ENCODE assay signal across 26 mouse cellular contexts in genomic region chr7:39857301-39857700, GRCm38 (mm10).
"Had no signal": no experiment of that assay in that cellular context is flagged by ENCODE, and none has a peak within 500 bp of the region (broad histone marks: within the 10 kb centered on the region; RNA-seq: fewer than 3 reads in every experiment).

No protein-coding gene starts in this region.

- H3K9ac ChIP-seq: embryonic facial prominence, embryonic 12.5 days; embryonic facial prominence, embryonic 13.5 days; embryonic facial prominence, embryonic 15.5 days; forebrain, embryonic 12.5 days; forebrain, embryonic 13.5 days; forebrain, embryonic 15.5 days; forebrain, postnatal 0 days had no signal

- H3K27me3 ChIP-seq: embryonic facial prominence, embryonic 12.5 days; embryonic facial prominence, embryonic 13.5 days; embryonic facial prominence, embryonic 15.5 days; forebrain, embryonic 12.5 days; forebrain, embryonic 13.5 days; forebrain, embryonic 15.5 days had no signal

- H3K4me2 ChIP-seq: embryonic facial prominence, embryonic 12.5 days; embryonic facial prominence, embryonic 13.5 days; embryonic facial prominence, embryonic 15.5 days; forebrain, embryonic 12.5 days; forebrain, embryonic 13.5 days; forebrain, embryonic 15.5 days had no signal

- H3K4me1 ChIP-seq: embryonic facial prominence, embryonic 10.5 days; embryonic facial prominence, embryonic 12.5 days; embryonic facial prominence, embryonic 13.5 days; embryonic facial prominence, embryonic 15.5 days; forebrain, embryonic 10.5 days; forebrain, embryonic 12.5 days; forebrain, embryonic 13.5 days; forebrain, embryonic 15.5 days; heart, embryonic 10.5 days had no signal

- H3K4me3 ChIP-seq: embryonic facial prominence, embryonic 10.5 days; embryonic facial prominence, embryonic 12.5 days; embryonic facial prominence, embryonic 13.5 days; embryonic facial prominence, embryonic 15.5 days; erythroblast, embryonic 14.5 days; forebrain, embryonic 10.5 days; forebrain, embryonic 12.5 days; forebrain, embryonic 13.5 days; forebrain, embryonic 15.5 days; gastrocnemius, adult 2 months; heart, embryonic 10.5 days had no signal

- H3K27ac ChIP-seq: embryonic facial prominence, embryonic 10.5 days; embryonic facial prominence, embryonic 12.5 days; embryonic facial prominence, embryonic 13.5 days; embryonic facial prominence, embryonic 15.5 days; forebrain, embryonic 10.5 days; forebrain, embryonic 12.5 days; forebrain, embryonic 13.5 days; forebrain, embryonic 15.5 days; gastrocnemius, adult 2 months; heart, embryonic 10.5 days had no signal

- DNase-seq: cerebellum, adult 9-10 months; cerebellum, adult 9-11 months; cerebellum, postnatal 10 days; cerebellum, postnatal 14 days; cerebellum, postnatal 25 days; cerebellum, postnatal 36 days; embryo, embryonic 11 days; forebrain, postnatal 0 days; gastrocnemius, adult 2 months; gastrocnemius, postnatal 10 days; gastrocnemius, postnatal 14 days; gastrocnemius, postnatal 25 days; gastrocnemius, postnatal 36 days; heart, adult 18-20 months had no signal

- ATAC-seq: forebrain, embryonic 13.5 days; forebrain, embryonic 14.5 days; forebrain, embryonic 15.5 days; forebrain, embryonic 16.5 days; forebrain, postnatal 0 days had no signal

- H3K36me3 ChIP-seq: embryonic facial prominence, embryonic 10.5 days; embryonic facial prominence, embryonic 12.5 days; embryonic facial prominence, embryonic 13.5 days; embryonic facial prominence, embryonic 15.5 days; forebrain, embryonic 10.5 days; forebrain, embryonic 12.5 days; forebrain, embryonic 15.5 days; heart, embryonic 10.5 days had no signal

- H3K9me3 ChIP-seq: embryonic facial prominence, embryonic 10.5 days; embryonic facial prominence, embryonic 12.5 days; embryonic facial prominence, embryonic 13.5 days; embryonic facial prominence, embryonic 15.5 days; forebrain, embryonic 10.5 days; forebrain, embryonic 12.5 days; forebrain, embryonic 13.5 days; forebrain, embryonic 15.5 days; heart, embryonic 10.5 days had no signal
